Mouse (Mus musculus) limb, embryonic 13.5 days (tissue): Measurements from ENCODE around the gene Igsf21. TPM values are rescaled to one million over a fixed set of nuclear protein-coding genes. Genes with fewer than 3 reads are reported as not detected.

ENCODE experiments used
- ATAC-seq: fragments of 200-750 bp; cut with Nextera tagmentation; 2 replicates; pipeline ENCODE4 v1.8.0; 2017; ENCODE audit warnings: low read depth, moderate number of reproducible peaks, moderate TSS enrichment; ENCODE audit not compliant: low FRiP score
- H3K27ac ChIP-seq: fragments of 300-500 bp; sonication (generic); 2 replicates; pipeline ENCODE4 v1.5.1; 2015; ENCODE audit warnings: inconsistent platforms, mild to moderate bottlenecking, moderate library complexity
- H3K27me3 ChIP-seq: fragments of 300-500 bp; sonication (generic); 2 replicates; pipeline ENCODE4 v1.6.1; 2015; ENCODE audit warnings: mild to moderate bottlenecking, inconsistent platforms
- H3K36me3 ChIP-seq: fragments of 300-500 bp; sonication (generic); 2 replicates; pipeline ENCODE4 v1.6.1; 2015; ENCODE audit warnings: inconsistent platforms, mild to moderate bottlenecking, moderate library complexity
- H3K4me1 ChIP-seq: fragments of 300-500 bp; sonication (generic); 2 replicates; pipeline ENCODE4 v1.6.1; 2015; ENCODE audit warnings: inconsistent platforms
- H3K4me2 ChIP-seq: fragments of 300-500 bp; sonication (generic); replicated peaks from 2 replicates; pipeline ENCODE4 v1.6.1; 2015; ENCODE audit warnings: inconsistent platforms, mild to moderate bottlenecking, moderate library complexity
- H3K4me3 ChIP-seq: fragments of 300-500 bp; sonication (generic); 2 replicates; pipeline ENCODE4 v1.5.1; 2015; ENCODE audit warnings: moderate library complexity, mild to moderate bottlenecking, inconsistent platforms
- H3K9ac ChIP-seq: fragments of 300-500 bp; sonication (generic); 2 replicates; pipeline ENCODE4 v1.6.1; 2015; ENCODE audit warnings: mild to moderate bottlenecking, inconsistent platforms
- H3K9me3 ChIP-seq: fragments of 300-500 bp; sonication (generic); 2 replicates; pipeline ENCODE4 v1.6.1; 2016; ENCODE audit warnings: inconsistent platforms
- WGBS: fragments of 180-500 bp; shearing (Covaris S2); methylation state at CpG from one replicate; pipeline ENCODE4 v1.1.7; 2015; 5-methylcytosine and 5-hydroxymethylcytosine counted together
- polyA plus RNA-seq: library from polyadenylated mRNA; unstranded; fragments of >200 nt; fragmentation: Nextera tagmentation; extraction: Ambion mirVana; gene quantifications from 2 replicates; pipeline ENCODE4 v1.2.1, GENCODE M21; 2015

Igsf21 gene
- polyA plus RNA-seq, 1 experiment from 2014 or later, result 0.32 TPM

- ATAC-seq, result no peak
- Histone ChIP-seq H3K9me3 (no peaks in the 10 kb centered on the region), H3K9ac (no peak overlapping the region), H3K4me1 (no peaks in the 10 kb centered on the region), H3K27me3 (peaks cover 3% of the 10 kb centered on the region; the same call in 1 of the 2 replicates), H3K4me2 (no peak overlapping the region), H3K27ac (no peak overlapping the region), H3K36me3 (no peaks in the 10 kb centered on the region), H3K4me3 (no peak overlapping the region)
- WGBS, result 60% methylated on average over 8 of the region's 8 CpGs
These were observed 59.0 kb downstream of the Igsf21 start for GRCm38 (mm10) chr4:140187404-140188145.

GRCm38 (mm10) chr4:140179576-140179975 lies 67.0 kb downstream of the Igsf21 start:
- Histone ChIP-seq H3K27me3 (peaks cover 23% of the 10 kb centered on the region), H3K9me3 (peaks cover 3% of the 10 kb centered on the region; the same call in 1 of the 2 replicates), H3K4me1 (no peaks in the 10 kb centered on the region), H3K4me3 (no peak overlapping the region), H3K36me3 (no peaks in the 10 kb centered on the region), H3K27ac (no peak overlapping the region), H3K9ac (no peak overlapping the region), H3K4me2 (no peak overlapping the region)
- no peak for ATAC-seq
- 66% methylated on average over 6 of the region's 6 CpGs for WGBS

GRCm38 (mm10) chr4:140177055-140177454 lies 69.5 kb downstream of the Igsf21 start:
- no peaks in the 10 kb centered on the region for H3K36me3 ChIP-seq
- peaks cover 3% of the 10 kb centered on the region; the same call in 1 of the 2 replicates for H3K9me3 ChIP-seq
- H3K9ac ChIP-seq, result no peak overlapping the region
- no peak overlapping the region for H3K4me3 ChIP-seq
- H3K27me3 ChIP-seq, result peaks cover 24% of the 10 kb centered on the region
- H3K4me2 ChIP-seq, result no peak overlapping the region
- no peak for ATAC-seq
- WGBS, result 84% methylated on average over 6 of the region's 6 CpGs
- no peak overlapping the region for H3K27ac ChIP-seq
- no peaks in the 10 kb centered on the region for H3K4me1 ChIP-seq

- no peak overlapping the region for H3K9ac ChIP-seq
- WGBS, result 28% methylated on average over 13 of the region's 13 CpGs
- H3K4me3 ChIP-seq, result no peak overlapping the region
- no peaks in the 10 kb centered on the region for H3K36me3 ChIP-seq
- no peak overlapping the region for H3K4me2 ChIP-seq
- no peak overlapping the region for H3K27ac ChIP-seq
- H3K4me1 ChIP-seq, result no peaks in the 10 kb centered on the region
- no peak for ATAC-seq
- H3K9me3 ChIP-seq, result peaks cover 3% of the 10 kb centered on the region; the same call in 1 of the 2 replicates
- peaks cover 8% of the 10 kb centered on the region for H3K27me3 ChIP-seq
These were observed 72.7 kb downstream of the Igsf21 start for GRCm38 (mm10) chr4:140173746-140174399.

GRCm38 (mm10) chr4:140173084-140173483 lies 73.5 kb downstream of the Igsf21 start:
- ATAC-seq, result no peak
- peaks cover 3% of the 10 kb centered on the region; the same call in 1 of the 2 replicates for H3K9me3 ChIP-seq
- H3K36me3 ChIP-seq, result no peaks in the 10 kb centered on the region
- H3K27ac ChIP-seq, result no peak overlapping the region
- no peak overlapping the region for H3K9ac ChIP-seq
- 73% methylated on average over 12 of the region's 12 CpGs for WGBS
- no peak overlapping the region for H3K4me3 ChIP-seq
- H3K27me3 ChIP-seq, result peaks cover 10% of the 10 kb centered on the region; the same call in 1 of the 2 replicates
- H3K4me2 ChIP-seq, result no peak overlapping the region
- H3K4me1 ChIP-seq, result no peaks in the 10 kb centered on the region

- Histone ChIP-seq H3K4me1 (no peaks in the 10 kb centered on the region), H3K36me3 (no peaks in the 10 kb centered on the region), H3K9ac (no peak overlapping the region), H3K27me3 (peaks cover 8% of the 10 kb centered on the region; the same call in 1 of the 2 replicates), H3K4me3 (no peak overlapping the region), H3K27ac (no peak overlapping the region), H3K4me2 (no peak overlapping the region), H3K9me3 (no peaks in the 10 kb centered on the region)
- ATAC-seq, result no peak
- WGBS, result 71% methylated on average over 1 of the region's 1 CpGs
These were observed 74.7 kb downstream of the Igsf21 start for GRCm38 (mm10) chr4:140171917-140172316.

GRCm38 (mm10) chr4:140171189-140171588 lies 75.4 kb downstream of the Igsf21 start:
- no peaks in the 10 kb centered on the region for H3K4me1 ChIP-seq

GRCm38 (mm10) chr4:140165851-140166250 lies 80.7 kb downstream of the Igsf21 start:
- no peak for ATAC-seq
- 83% methylated on average over 7 of the region's 7 CpGs for WGBS

More at GRCm38 (mm10) chr4:140171189-140171588, 75.4 kb downstream of the Igsf21 start:
- no peak for ATAC-seq
- Histone ChIP-seq H3K27ac (no peak overlapping the region), H3K4me3 (no peak overlapping the region), H3K4me2 (no peak overlapping the region), H3K27me3 (peaks cover 8% of the 10 kb centered on the region; the same call in 1 of the 2 replicates), H3K36me3 (no peaks in the 10 kb centered on the region), H3K9ac (no peak overlapping the region), H3K9me3 (no peaks in the 10 kb centered on the region)

GRCm38 (mm10) chr4:140164662-140165061 lies 81.9 kb downstream of the Igsf21 start:
- Histone ChIP-seq H3K4me3 (no peak overlapping the region), H3K27ac (no peak overlapping the region), H3K4me2 (no peak overlapping the region), H3K9me3 (0 out of 2 replicates have a peak, but pooled peaks cover 4% of the 10 kb centered on the region), H3K9ac (no peak overlapping the region), H3K36me3 (no peaks in the 10 kb centered on the region), H3K27me3 (peaks cover 4% of the 10 kb centered on the region; the same call in 1 of the 2 replicates), H3K4me1 (no peaks in the 10 kb centered on the region)
- 87% methylated on average over 9 of the region's 9 CpGs for WGBS
- no peak for ATAC-seq

More at GRCm38 (mm10) chr4:140165851-140166250, 80.7 kb downstream of the Igsf21 start:
- no peaks in the 10 kb centered on the region for H3K4me1 ChIP-seq
- no peak overlapping the region for H3K4me2 ChIP-seq
- no peak overlapping the region for H3K27ac ChIP-seq
- no peak overlapping the region for H3K9ac ChIP-seq
- no peak overlapping the region for H3K4me3 ChIP-seq
- no peaks in the 10 kb centered on the region for H3K36me3 ChIP-seq
- H3K9me3 ChIP-seq, result 0 out of 2 replicates have a peak, but pooled peaks cover 4% of the 10 kb centered on the region
- H3K27me3 ChIP-seq, result peaks cover 4% of the 10 kb centered on the region; the same call in 1 of the 2 replicates

- no peaks in the 10 kb centered on the region for H3K4me1 ChIP-seq
- no peak overlapping the region for H3K27ac ChIP-seq
- no peak for ATAC-seq
- H3K4me2 ChIP-seq, result no peak overlapping the region
- no peaks in the 10 kb centered on the region for H3K36me3 ChIP-seq
- WGBS, result 34% methylated on average over 3 of the region's 3 CpGs
- H3K9me3 ChIP-seq, result 0 out of 2 replicates have a peak, but pooled peaks cover 4% of the 10 kb centered on the region
- no peaks in the 10 kb centered on the region for H3K27me3 ChIP-seq
- H3K4me3 ChIP-seq, result no peak overlapping the region
- H3K9ac ChIP-seq, result no peak overlapping the region
These were observed 87.0 kb downstream of the Igsf21 start for GRCm38 (mm10) chr4:140159617-140160016.

- ATAC-seq, result no peak
- Histone ChIP-seq H3K9me3 (no peaks in the 10 kb centered on the region), H3K4me3 (no peak overlapping the region), H3K4me1 (no peaks in the 10 kb centered on the region), H3K36me3 (no peaks in the 10 kb centered on the region), H3K4me2 (no peak overlapping the region), H3K27ac (no peak overlapping the region), H3K9ac (no peak overlapping the region), H3K27me3 (no peaks in the 10 kb centered on the region; the same call in none of the 2 replicates)
- 64% methylated on average over 5 of the region's 5 CpGs for WGBS
These were observed 91.6 kb downstream of the Igsf21 start for GRCm38 (mm10) chr4:140154899-140155463.

- no peak overlapping the region for H3K9ac ChIP-seq
- H3K36me3 ChIP-seq, result no peaks in the 10 kb centered on the region
- H3K4me1 ChIP-seq, result no peaks in the 10 kb centered on the region
- no peaks in the 10 kb centered on the region; the same call in none of the 2 replicates for H3K27me3 ChIP-seq
- H3K9me3 ChIP-seq, result no peaks in the 10 kb centered on the region
- WGBS, result 57% methylated on average over 5 of the region's 5 CpGs
- no peak overlapping the region for H3K4me2 ChIP-seq
- H3K4me3 ChIP-seq, result no peak overlapping the region
- no peak overlapping the region for H3K27ac ChIP-seq
- ATAC-seq, result no peak
These were observed 92.1 kb downstream of the Igsf21 start for GRCm38 (mm10) chr4:140154484-140154883.
